Mouse (Mus musculus): ENCODE measurements around the gene Npas4.

DNA sequence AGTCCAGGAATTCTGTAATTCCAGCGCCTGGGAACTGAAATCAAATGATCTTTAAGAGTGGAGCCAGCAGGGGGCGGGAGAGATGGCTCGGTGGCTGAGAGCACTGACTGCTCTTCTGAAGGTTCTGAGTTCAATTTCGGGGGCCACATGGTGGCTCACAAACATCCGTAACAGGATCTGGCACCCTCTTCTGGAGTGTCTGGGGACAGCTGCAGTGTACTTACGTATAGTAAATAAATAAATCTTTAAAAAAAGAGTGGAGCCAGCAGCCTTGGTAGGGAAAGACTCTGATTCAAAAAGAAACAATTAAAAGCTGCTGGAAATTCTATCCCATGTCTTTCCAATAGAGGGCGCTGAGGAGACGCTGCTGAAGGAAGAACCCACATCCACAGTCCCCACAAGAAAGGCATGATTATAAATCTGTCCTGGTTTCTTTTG lies 24.9 kb upstream of the Npas4 start:
- TF ChIP-seq CTCF (IDR thresholded peaks at IDR 0.05; ENCODE audit: borderline replicate concordance, insufficient read depth, low read length) (no peak), POLR2A (IDR thresholded peaks at IDR 0.05; ENCODE audit: low read depth, low read length) (no peak)

Data from embryonic fibroblast, embryonic 13.5 days (primary cell).